Mouse (Mus musculus) spleen, adult 2 months (tissue): Measurements from ENCODE around the gene Prx. TPM values are rescaled to one million over a fixed set of nuclear protein-coding genes. Genes with fewer than 3 reads are reported as not detected.

Source experiments
- DNase-seq, 2 experiments: peaks; one replicate each; pipeline versions ENCODE4 v3.0.0 to v3.0.0-alpha.2; 2012 to 2021; ENCODE audit warnings: low spot score in 2 of 2, low read depth in 1 of 2
- H3K27ac ChIP-seq: fragments of 200-500 bp; 2 replicates; pipeline ENCODE4 v1.5.1; 2012; ENCODE audit warnings: low read length, inconsistent platforms; ENCODE audit not compliant: insufficient read depth
- H3K27me3 ChIP-seq: fragments of 200-500 bp; 2 replicates; pipeline ENCODE4 v1.6.1; 2012; ENCODE audit warnings: mild to moderate bottlenecking, moderate library complexity, low read length, inconsistent platforms; ENCODE audit not compliant: control insufficient read depth, insufficient read depth
- H3K36me3 ChIP-seq: fragments of 200-500 bp; 2 replicates; pipeline ENCODE4 v1.6.1; 2012; ENCODE audit warnings: mild to moderate bottlenecking, low read length, inconsistent platforms; ENCODE audit not compliant: control insufficient read depth, insufficient read depth
- H3K4me1 ChIP-seq: fragments of 200-500 bp; 2 replicates; pipeline ENCODE4 v1.6.1; 2011; ENCODE audit warnings: inconsistent platforms; ENCODE audit not compliant: control insufficient read depth, insufficient read depth, insufficient read length
- H3K4me3 ChIP-seq: fragments of 200-500 bp; 2 replicates; pipeline ENCODE4 v1.5.1; 2011; ENCODE audit warnings: mild to moderate bottlenecking, inconsistent platforms; ENCODE audit not compliant: insufficient read depth, insufficient read length; ENCODE audit errors: extremely low read depth
- CTCF ChIP-seq: fragments of 200-500 bp; IDR thresholded peaks from 2 replicates; pipeline ENCODE4 v1.5.1; 2011; ENCODE audit warnings: mild to moderate bottlenecking, inconsistent platforms; ENCODE audit not compliant: insufficient read depth, insufficient read length, insufficient replicate concordance; ENCODE audit errors: extremely low read depth
- POLR2A ChIP-seq: fragments of 200-500 bp; IDR thresholded peaks from 2 replicates; pipeline ENCODE4 v1.6.1; 2011; ENCODE audit warnings: low read depth, low read length, inconsistent platforms
- WGBS: fragments of 180-500 bp; shearing (Covaris S2); methylation state at CpG from one replicate; pipeline ENCODE4 v1.1.7; 2018; 5-methylcytosine and 5-hydroxymethylcytosine counted together
- polyA plus RNA-seq: library from polyadenylated mRNA; depleted of rRNA; stranded (reverse); fragments of >200 nt; gene quantifications from 2 replicates; pipeline ENCODE4 v1.2.3, GENCODE M21; 2012

Gene Prx
- polyA plus RNA-seq, 1 experiment: 0.72 TPM

DNA sequence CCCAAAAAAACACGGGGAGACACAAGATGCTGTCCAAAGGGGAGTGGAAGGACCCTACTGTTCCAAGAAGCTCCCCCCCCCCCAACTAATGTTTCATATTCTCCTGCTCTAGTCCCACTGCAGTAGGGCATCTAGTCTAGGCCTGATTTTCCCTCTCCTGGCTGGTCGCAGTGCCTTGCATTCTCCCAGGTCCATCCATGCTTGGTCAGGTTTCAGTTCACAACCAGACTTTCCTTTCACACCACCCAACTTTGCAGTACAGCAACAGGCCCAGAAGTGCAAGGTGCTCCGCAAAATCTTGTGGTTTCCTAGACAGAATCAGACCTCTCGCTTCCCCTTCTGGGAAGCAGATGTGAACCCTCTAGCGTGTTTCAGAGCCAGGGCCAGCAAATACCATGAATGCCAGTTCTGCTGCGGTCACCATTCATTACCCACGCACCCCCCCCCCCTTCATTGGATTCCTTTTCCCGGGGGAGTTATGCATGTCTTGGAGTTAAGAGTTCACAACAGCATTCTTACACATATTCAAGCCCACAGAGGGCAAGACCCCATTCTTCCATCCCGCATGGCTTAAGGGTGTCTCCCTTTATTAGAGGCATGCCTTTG lies 7.7 kb downstream of the Prx start:
- DNase-seq: peak in 1 of 2 experiments; percentile 25
- no peak overlapping the region for H3K4me3 ChIP-seq
- WGBS: 16% methylated on average over 9 of the region's 9 CpGs
- H3K4me1 ChIP-seq: peaks cover 7% of the 10 kb centered on the region; the same call in 1 of the 2 replicates
- TF ChIP-seq POLR2A: no peak
- TF ChIP-seq CTCF: no peak
- H3K27ac ChIP-seq: no peak overlapping the region
- H3K27me3 ChIP-seq: no peaks in the 10 kb centered on the region
- H3K36me3 ChIP-seq: no peaks in the 10 kb centered on the region

DNA sequence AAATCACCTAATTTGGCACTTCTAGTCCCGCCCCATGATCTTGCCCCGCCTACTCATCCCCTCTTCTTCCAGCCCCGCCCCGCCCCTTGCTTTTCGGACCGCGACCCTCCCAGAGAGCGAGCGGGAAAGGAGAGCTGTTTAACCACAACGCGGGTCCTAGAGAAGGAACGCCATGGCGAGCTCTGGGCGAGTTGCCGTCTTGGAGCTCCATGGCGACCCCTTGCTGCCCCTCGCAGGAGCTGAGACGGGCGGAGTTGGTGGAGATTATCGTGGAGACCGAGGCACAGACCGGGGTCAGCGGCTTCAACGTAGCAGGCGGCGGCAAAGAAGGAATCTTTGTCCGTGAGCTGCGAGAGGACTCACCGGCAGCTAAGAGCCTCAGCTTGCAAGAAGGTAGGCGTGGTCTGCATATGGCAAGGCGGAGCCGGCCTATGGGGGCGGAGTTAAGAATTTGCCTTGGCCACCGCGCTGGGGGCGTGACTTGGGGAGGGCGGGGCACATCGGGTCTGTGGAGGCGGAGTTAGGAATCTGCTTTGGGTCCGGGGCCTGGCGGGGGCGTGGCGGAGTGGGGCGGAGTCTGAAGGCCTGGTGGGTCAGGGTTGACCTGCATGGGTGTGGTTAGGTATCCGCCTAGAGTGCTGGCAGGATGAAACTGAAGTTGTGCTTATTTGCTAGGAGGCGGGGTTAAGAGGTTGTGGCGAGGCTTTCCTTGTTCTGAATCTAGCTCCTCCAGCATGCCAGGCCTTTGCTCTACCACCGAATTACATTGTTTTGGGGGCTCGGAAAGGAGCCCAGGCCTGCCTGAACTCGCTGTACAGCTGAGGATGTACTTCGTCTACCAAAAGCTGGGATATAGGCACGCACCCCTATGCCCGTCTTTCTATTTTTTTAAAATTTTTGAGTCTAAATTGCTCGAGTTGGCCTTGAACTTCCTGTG lies 8.9 kb downstream of the Prx start:
- H3K4me3 ChIP-seq: peak overlapping the region; percentile 63
- H3K36me3 ChIP-seq: no peaks in the 10 kb centered on the region
- H3K4me1 ChIP-seq: peaks cover 7% of the 10 kb centered on the region; the same call in 1 of the 2 replicates
- WGBS: under 1% methylated on average over 54 of the region's 54 CpGs
- DNase-seq: peak; percentile 92 to 100
- TF ChIP-seq CTCF (no peak), POLR2A (no peak)
- no peaks in the 10 kb centered on the region for H3K27me3 ChIP-seq
- H3K27ac ChIP-seq: peak overlapping the region; percentile 91

DNA sequence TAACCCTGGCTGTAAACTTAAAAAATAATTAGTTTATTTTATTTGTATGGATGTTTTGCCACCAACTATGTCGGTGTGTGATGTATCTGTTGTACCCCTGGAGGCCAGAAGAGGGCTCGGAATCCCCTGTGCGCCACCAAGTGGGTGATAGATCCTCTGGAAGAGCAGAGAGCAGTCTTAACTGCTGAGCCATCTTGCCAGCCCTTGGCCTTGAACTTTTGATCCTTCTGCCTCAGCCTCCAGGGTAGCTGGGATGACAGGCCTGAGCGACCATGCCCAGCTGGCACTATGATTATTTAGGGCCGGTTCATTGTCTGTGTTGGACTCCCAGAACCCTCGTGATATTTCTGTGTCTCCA lies 9.5 kb downstream of the Prx start:
- Histone ChIP-seq H3K4me1 (peaks cover 7% of the 10 kb centered on the region; the same call in 1 of the 2 replicates), H3K27ac (peak overlapping the region; percentile 74; the same call in 1 of the 2 replicates), H3K36me3 (no peaks in the 10 kb centered on the region), H3K27me3 (no peaks in the 10 kb centered on the region), H3K4me3 (peak overlapping the region; percentile 48; the same call in 1 of the 2 replicates)
- peak; percentile 57; the same call in 1 of the 2 replicates for TF ChIP-seq CTCF
- TF ChIP-seq POLR2A: no peak
- 25% methylated on average over 6 of the region's 6 CpGs for WGBS
- DNase-seq: peak; percentile 62 to 67

DNA sequence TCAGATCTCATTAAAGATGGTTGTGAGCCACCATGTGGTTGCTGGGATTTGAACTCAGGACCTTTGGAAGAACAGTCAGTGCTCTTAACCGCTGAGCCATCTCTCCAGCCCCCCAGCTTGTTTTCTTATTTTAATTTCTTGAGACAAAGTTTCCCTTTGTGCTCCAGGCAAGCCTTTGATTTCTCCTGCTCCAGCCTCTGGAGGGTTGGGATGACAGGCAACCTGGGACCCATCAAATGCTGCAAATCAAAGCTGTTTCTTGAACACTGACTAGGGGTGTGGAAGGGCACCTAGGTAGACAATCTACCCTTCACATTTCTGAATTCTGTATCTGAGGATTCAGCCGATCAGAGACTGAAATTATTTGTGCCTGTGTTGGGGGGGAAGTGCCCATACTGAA lies 11.7 kb downstream of the Prx start:
- Histone ChIP-seq H3K27me3 (no peaks in the 10 kb centered on the region), H3K36me3 (no peaks in the 10 kb centered on the region), H3K27ac (no peak overlapping the region), H3K4me1 (peaks cover 7% of the 10 kb centered on the region; the same call in 1 of the 2 replicates), H3K4me3 (no peak overlapping the region)
- DNase-seq: no peak
- TF ChIP-seq POLR2A (no peak), CTCF (no peak)
- WGBS: 94% methylated on average over 2 of the region's 2 CpGs

DNA sequence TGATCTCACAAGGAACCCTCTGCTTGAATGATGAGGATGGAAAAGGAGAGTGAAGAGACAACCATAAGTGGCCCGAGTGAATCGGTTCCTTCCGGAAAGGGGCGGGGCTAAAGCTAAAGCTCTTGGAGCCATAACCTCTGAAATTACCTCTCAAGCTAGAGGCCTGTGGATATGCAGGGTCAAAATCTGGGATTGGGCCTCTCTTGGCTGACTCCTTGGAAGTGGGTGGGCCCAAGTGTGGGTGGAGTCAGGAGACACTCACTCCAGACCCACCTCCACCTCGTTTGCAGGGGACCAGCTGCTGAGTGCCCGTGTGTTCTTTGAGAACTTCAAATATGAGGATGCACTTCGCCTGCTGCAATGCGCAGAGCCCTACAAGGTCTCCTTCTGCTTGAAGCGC lies 15.8 kb downstream of the Prx start:
- no peaks in the 10 kb centered on the region for H3K4me1 ChIP-seq
- WGBS: 83% methylated on average over 9 of the region's 9 CpGs
- H3K27me3 ChIP-seq: no peaks in the 10 kb centered on the region
- DNase-seq: no peak
- no peak overlapping the region for H3K27ac ChIP-seq
- no peaks in the 10 kb centered on the region for H3K36me3 ChIP-seq
- no peak overlapping the region for H3K4me3 ChIP-seq
- no peak for TF ChIP-seq POLR2A
- no peak for TF ChIP-seq CTCF

DNA sequence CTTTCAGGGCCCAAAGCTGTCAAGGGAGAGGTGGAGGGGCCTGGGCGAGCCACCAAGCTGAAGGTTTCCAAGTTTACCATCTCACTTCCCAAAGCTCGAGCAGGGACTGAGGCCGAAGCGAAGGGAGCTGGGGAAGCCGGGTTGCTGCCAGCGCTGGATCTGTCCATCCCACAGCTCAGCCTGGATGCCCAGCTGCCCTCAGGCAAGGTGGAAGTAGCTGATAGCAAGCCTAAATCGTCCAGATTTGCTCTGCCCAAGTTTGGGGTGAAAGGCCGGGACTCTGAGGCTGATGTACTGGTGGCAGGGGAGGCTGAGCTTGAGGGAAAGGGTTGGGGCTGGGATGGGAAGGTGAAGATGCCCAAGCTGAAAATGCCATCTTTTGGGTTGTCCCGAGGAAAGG lies 19.2 kb downstream of the Prx start:
- H3K4me1 ChIP-seq: no peaks in the 10 kb centered on the region
- TF ChIP-seq CTCF: no peak
- TF ChIP-seq POLR2A: no peak
- no peaks in the 10 kb centered on the region for H3K36me3 ChIP-seq
- no peaks in the 10 kb centered on the region for H3K27me3 ChIP-seq
- H3K4me3 ChIP-seq: no peak overlapping the region
- WGBS: 87% methylated on average over 9 of the region's 9 CpGs
- no peak for DNase-seq
- H3K27ac ChIP-seq: no peak overlapping the region
